Mouse (Mus musculus): ENCODE data around the gene Asgr2.

The Asgr2 gene

GRCm38 (mm10) chr11:70084563-70084962, 7.9 kb upstream of the Asgr2 start:
- in situ Hi-C loops (cut with MboI, MseI): no loop called here

- in situ Hi-C loops (cut with MboI, MseI): no loop called here
Measured at GRCm38 (mm10) chr11:70097396-70097795, 5.0 kb downstream of the Asgr2 start.

GRCm38 (mm10) chr11:70099102-70099501, 6.7 kb downstream of the Asgr2 start:
- in situ Hi-C loops (cut with MboI, MseI): no loop called here

- in situ Hi-C loops (cut with MboI, MseI): loop anchor here (5.0 kb wide), 1 partner anchor 43 kb away; no protein-coding TSS in a partner anchor
Measured at GRCm38 (mm10) chr11:70099809-70100208, 7.4 kb downstream of the Asgr2 start.

- in situ Hi-C loops (cut with MboI, MseI): loop anchor here (5.0 kb wide), 1 partner anchor 47 kb away; no protein-coding TSS in a partner anchor
Measured at GRCm38 (mm10) chr11:70103701-70104315, 11.4 kb downstream of the Asgr2 start.

- in situ Hi-C loops (cut with MboI, MseI): no loop called here
Measured at GRCm38 (mm10) chr11:70107085-70107484, 14.6 kb downstream of the Asgr2 start.

- in situ Hi-C loops (cut with MboI, MseI): no loop called here
Measured at GRCm38 (mm10) chr11:70110146-70110545, 17.7 kb downstream of the Asgr2 start.

GRCm38 (mm10) chr11:70114562-70114961, 22.1 kb downstream of the Asgr2 start:
- in situ Hi-C loops (cut with MboI, MseI): no loop called here

- in situ Hi-C loops (cut with MboI, MseI): no loop called here
Measured at GRCm38 (mm10) chr11:70115901-70116300, 23.5 kb downstream of the Asgr2 start.

- in situ Hi-C loops (cut with MboI, MseI): loop anchor here (5.0 kb wide), 1 partner anchor 892 kb away; no protein-coding TSS in a partner anchor
Measured at GRCm38 (mm10) chr11:70129926-70130379, 37.5 kb downstream of the Asgr2 start, which contains the start of gene Mgl2. TSS of gene Mgl2 (plus strand) at chr11:70130329.

- in situ Hi-C loops (cut with MboI, MseI): loop anchor here (5.0 kb wide), 1 partner anchor 37 kb away; no protein-coding TSS in a partner anchor
Measured at GRCm38 (mm10) chr11:70135001-70135400, 42.6 kb downstream of the Asgr2 start.

GRCm38 (mm10) chr11:70135925-70136324, 43.5 kb downstream of the Asgr2 start:
- in situ Hi-C loops (cut with MboI, MseI): loop anchor here (5.0 kb wide), 1 partner anchor 36 kb away; no protein-coding TSS in a partner anchor

- in situ Hi-C loops (cut with MboI, MseI): loop anchor here (5.0 kb wide), 1 partner anchor 33 kb away; no protein-coding TSS in a partner anchor
Measured at GRCm38 (mm10) chr11:70139171-70139570, 46.7 kb downstream of the Asgr2 start.

GRCm38 (mm10) chr11:70151072-70151471, 58.6 kb downstream of the Asgr2 start:
- in situ Hi-C loops (cut with MboI, MseI): no loop called here

All from regulatory T cell (primary cell).